Mouse (Mus musculus) small intestine, adult 2 months (tissue): ENCODE results near the gene Wwox.

Experiments used
- CTCF ChIP-seq: fragments of 200-500 bp; IDR thresholded peaks from 2 replicates; pipeline ENCODE4 v1.5.1; 2012; ENCODE audit warnings: low read depth, mild to moderate bottlenecking, control low read depth, inconsistent platforms, low read length, moderate library complexity, mixed read lengths; ENCODE audit not compliant: insufficient replicate concordance, insufficient read length; ENCODE audit errors: extremely low read depth
- POLR2A ChIP-seq: fragments of 200-500 bp; IDR thresholded peaks from 2 replicates; pipeline ENCODE4 v1.6.1; 2012; ENCODE audit warnings: low read depth, mild to moderate bottlenecking, control low read depth, inconsistent platforms, low read length, moderate library complexity

DNA sequence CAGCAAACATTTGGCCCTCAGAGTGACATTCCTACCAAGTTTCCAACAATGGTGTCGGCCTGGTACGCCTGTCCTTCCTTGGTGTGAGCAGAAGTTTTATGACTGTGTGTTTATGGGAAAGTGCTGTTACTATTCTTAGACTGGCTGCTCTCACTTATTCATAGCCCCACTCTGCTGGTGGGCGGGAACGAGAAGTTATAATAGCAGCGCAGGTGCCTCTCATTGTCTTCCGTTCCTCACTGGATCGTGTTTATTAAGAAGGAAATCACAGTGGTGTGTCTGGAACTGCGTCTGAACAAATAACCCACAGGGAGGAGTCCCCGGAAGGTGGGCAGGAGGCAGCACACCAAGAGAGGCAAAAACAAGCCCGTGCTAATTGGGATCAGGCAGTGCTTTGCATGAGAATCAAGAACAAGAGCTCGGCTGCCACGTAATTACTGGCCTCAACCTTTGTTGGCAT, 533.6 kb downstream of the Wwox start:
- TF ChIP-seq POLR2A (no peak), CTCF (no peak)
